Mouse (Mus musculus) forebrain, embryonic 16.5 days (tissue): ENCODE data around the gene Thsd7a. TPM values are rescaled to one million over a fixed set of nuclear protein-coding genes. Genes with fewer than 3 reads are reported as not detected.

Source experiments
- ATAC-seq: fragments of 200-750 bp; cut with Nextera tagmentation; 2 replicates; pipeline ENCODE4 v1.8.0; 2017; ENCODE audit warnings: mild to moderate bottlenecking, moderate library complexity
- H3K27ac ChIP-seq: fragments of 300-500 bp; sonication (generic); 2 replicates; pipeline ENCODE4 v1.5.1; 2014; ENCODE audit warnings: low read length, control low read depth
- H3K27me3 ChIP-seq: fragments of 300-500 bp; sonication (generic); replicated peaks from 2 replicates; pipeline ENCODE4 v1.6.1; 2014; ENCODE audit warnings: low read length; ENCODE audit not compliant: control insufficient read depth, insufficient read depth
- H3K36me3 ChIP-seq: fragments of 300-500 bp; sonication (generic); 2 replicates; pipeline ENCODE4 v1.6.1; 2014; ENCODE audit not compliant: control insufficient read depth, insufficient read depth
- H3K4me1 ChIP-seq: fragments of 300-500 bp; sonication (generic); replicated peaks from 2 replicates; pipeline ENCODE4 v1.6.1; 2014; ENCODE audit warnings: low read length; ENCODE audit not compliant: control insufficient read depth, insufficient read depth
- H3K4me2 ChIP-seq: fragments of 300-500 bp; sonication (generic); 2 replicates; pipeline ENCODE4 v1.6.1; 2014; ENCODE audit warnings: mild to moderate bottlenecking, low read length, control low read depth
- H3K4me3 ChIP-seq: fragments of 300-500 bp; sonication (generic); replicated peaks from 2 replicates; pipeline ENCODE4 v1.5.1; 2014; ENCODE audit warnings: mild to moderate bottlenecking, low read length, control low read depth
- H3K9ac ChIP-seq: fragments of 300-500 bp; sonication (generic); replicated peaks from 2 replicates; pipeline ENCODE4 v1.6.1; 2014; ENCODE audit warnings: low read depth, low read length, control low read depth
- H3K9me3 ChIP-seq: fragments of 300-500 bp; sonication (generic); 2 replicates; pipeline ENCODE4 v1.6.1; 2016; ENCODE audit warnings: low read length; ENCODE audit not compliant: control insufficient read depth
- WGBS: fragments of 180-500 bp; shearing (Covaris S2); extraction: QIAGEN DNeasy Blood & Tissue Kit; methylation state at CpG from one replicate; pipeline ENCODE4 v1.1.7; 2014; 5-methylcytosine and 5-hydroxymethylcytosine counted together
- polyA plus RNA-seq: library from polyadenylated mRNA; unstranded; fragments of >200 nt; fragmentation: Nextera tagmentation; extraction: Ambion mirVana; gene quantifications from 2 replicates; pipeline ENCODE4 v1.2.1, GENCODE M21; 2015

The Thsd7a gene
- 11.2 and 12.8 TPM in 2 replicates for polyA plus RNA-seq

DNA sequence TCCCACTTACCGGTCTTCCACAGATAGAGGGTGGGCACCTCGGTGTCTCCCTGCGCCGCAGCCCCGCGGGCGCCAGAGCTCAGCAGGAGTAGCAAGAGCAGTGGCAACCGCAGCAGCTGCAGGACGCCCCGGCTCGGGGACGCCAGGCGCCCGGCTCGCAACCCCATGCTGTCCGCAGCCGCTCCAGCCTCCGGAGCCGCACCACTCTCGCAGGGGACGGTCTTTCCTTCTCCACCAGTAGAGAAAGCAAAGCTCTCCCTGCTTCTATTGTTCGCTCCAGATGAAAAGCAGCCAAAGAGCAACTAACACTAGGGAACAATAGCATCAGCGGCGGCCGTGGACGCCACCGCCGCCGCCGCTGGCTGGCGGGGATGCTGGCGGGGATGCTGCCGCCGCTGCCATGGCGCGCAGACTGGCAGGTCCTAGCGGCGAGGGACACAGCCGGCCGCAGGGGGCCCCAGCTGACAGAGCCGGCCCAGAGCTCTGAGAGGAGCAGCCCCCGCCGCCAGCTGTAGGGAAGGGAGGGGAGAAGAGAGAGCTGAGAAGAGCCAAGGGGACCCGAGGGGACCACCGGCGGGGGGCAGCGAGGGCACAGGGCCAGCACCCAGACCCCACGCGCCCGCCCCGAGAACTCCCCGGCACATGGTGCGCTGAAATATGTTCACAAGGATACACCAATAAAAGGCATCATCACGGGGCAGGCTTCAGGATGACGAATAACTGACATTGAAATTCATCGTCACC is at the start of gene Thsd7a:
Gene Thsd7a, minus strand, starts transcription at position 624 of the 744 bp plus-strand sequence.
- Histone ChIP-seq H3K4me1 (peaks cover 12% of the 10 kb centered on the region), H3K9ac (peak within 1 kb of the TSS; percentile 83)
- ATAC-seq = peak; percentile 91

DNA sequence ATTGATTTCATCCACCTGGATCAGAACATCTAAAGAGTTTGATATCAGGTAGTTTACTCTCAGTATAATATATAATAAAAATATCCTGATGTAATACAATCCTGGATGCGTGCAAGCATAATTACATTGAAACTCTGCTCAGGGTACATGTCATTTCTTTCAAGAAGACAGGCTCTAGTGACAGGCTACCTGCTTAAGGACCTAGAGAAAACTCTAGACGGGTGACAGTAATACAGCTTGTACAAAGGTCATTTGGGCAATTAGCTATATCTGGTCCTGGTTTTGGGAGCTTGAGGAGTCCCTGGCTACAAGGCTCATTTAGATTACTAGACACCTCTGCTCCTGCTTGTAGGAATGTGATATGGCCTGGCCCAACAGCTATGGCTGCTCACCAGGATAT is 37.9 kb upstream of the Thsd7a start:
- Histone ChIP-seq H3K36me3 (no peaks in the 10 kb centered on the region), H3K4me2 (no peak overlapping the region), H3K27ac (no peak overlapping the region), H3K4me3 (no peak overlapping the region), H3K9me3 (no peaks in the 10 kb centered on the region), H3K4me1 (no peaks in the 10 kb centered on the region), H3K27me3 (no peaks in the 10 kb centered on the region), H3K9ac (no peak overlapping the region)
- 88% methylated on average over 2 of the region's 2 CpGs for WGBS
- ATAC-seq = no peak

More for the DNA sequence above, at the start of gene Thsd7a:
- under 1% methylated on average over 56 of the region's 56 CpGs for WGBS
- Histone ChIP-seq H3K4me3 (peak within 1 kb of the TSS; percentile 72), H3K4me2 (peak within 1 kb of the TSS; percentile 63), H3K9me3 (no peaks in the 10 kb centered on the region), H3K27me3 (no peaks in the 10 kb centered on the region), H3K27ac (peak within 1 kb of the TSS; percentile 87), H3K36me3 (no peaks in the 10 kb centered on the region)

DNA sequence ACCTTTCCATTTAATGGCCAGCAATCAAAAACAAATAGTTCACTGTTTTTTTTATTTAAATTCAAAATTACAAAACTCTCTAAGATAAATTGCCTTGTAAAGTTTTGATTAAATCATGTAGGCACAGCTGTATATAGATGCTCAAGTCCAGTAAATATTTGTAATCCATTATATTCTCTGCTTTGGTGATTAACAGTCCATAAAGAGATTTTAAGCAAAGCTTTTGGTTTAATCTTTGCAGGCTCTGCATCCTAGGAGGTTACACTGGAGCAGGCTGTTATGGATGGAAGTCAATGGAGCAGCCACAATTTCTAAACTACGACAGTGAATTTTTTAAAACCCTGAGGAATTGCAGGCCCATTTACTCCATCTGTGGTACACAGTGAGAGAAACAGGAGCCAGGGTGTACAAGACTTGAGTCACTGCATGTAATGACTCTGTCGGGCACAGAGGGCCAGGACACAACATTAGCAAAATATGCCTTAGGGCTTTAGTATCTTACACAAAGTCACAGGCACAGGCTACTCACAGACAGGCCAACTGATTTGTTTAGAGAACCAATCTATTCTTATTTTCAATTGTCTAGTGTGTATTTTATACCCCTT is 37.3 kb upstream of the Thsd7a start:
- no peaks in the 10 kb centered on the region for H3K27me3 ChIP-seq
- H3K9ac ChIP-seq = no peak overlapping the region
- no peaks in the 10 kb centered on the region for H3K9me3 ChIP-seq
- no peaks in the 10 kb centered on the region for H3K4me1 ChIP-seq
- WGBS = 72% methylated on average over 2 of the region's 2 CpGs
- no peak overlapping the region for H3K4me2 ChIP-seq
- no peaks in the 10 kb centered on the region for H3K36me3 ChIP-seq
- no peak overlapping the region for H3K27ac ChIP-seq
- H3K4me3 ChIP-seq = no peak overlapping the region
- ATAC-seq = no peak

DNA sequence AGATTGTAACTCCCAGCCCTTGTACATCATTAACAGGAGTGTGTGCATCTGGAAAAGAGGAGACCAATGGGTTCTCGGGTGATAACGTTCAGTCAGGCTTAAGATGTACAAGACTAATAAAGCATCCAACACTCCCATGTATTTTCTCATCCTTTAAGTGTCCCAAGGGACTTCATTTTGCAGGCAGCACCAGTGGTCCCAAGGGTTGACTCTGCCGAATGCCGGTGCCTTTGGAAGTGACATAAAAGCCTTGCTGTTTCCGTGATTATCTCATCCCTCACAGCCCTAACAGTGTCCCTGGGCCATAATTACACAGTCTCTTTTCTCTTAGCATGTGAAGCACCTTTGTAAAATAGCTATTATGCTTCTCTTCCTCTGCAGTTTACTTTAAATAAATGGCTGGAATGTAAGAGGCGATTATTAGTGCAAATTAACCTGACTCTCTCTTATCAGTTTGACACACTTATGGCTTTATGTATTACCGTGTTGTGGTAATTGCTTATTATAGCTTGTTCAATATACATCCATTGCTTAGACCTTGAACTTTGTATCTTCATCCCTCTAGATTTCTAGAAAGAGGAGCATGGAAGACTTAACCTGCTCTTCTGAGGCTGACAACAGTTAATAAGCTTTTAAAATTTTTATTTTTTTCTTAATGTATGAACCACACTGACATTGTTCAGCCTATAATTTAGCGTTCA is 35.9 kb upstream of the Thsd7a start:
- H3K4me2 ChIP-seq = no peak overlapping the region
- H3K9me3 ChIP-seq = no peaks in the 10 kb centered on the region; the same call in 1 of the 2 replicates
- H3K27me3 ChIP-seq = no peaks in the 10 kb centered on the region
- H3K4me1 ChIP-seq = no peaks in the 10 kb centered on the region
- 62% methylated on average over 8 of the region's 8 CpGs for WGBS
- H3K9ac ChIP-seq = no peak overlapping the region
- no peak for ATAC-seq
- no peak overlapping the region for H3K27ac ChIP-seq
- no peaks in the 10 kb centered on the region for H3K36me3 ChIP-seq
- H3K4me3 ChIP-seq = no peak overlapping the region

DNA sequence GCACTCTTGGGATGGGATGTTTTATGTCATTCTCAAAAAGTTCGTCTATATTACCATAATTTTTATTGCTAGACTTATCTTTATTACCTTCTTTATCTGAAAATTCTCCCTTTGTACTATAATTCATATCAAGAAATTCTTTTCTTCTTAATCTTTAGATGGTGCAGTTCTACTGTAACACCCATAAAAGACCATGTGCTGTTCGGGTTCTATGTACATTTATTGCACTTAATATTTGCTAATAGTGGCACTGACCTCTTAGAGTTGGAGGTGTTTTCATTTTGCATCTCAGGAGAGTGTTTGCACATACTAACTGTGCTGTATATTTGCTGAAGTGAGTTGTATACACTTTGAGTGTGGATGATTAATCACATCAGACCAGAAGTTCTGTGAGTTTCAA is 23.6 kb upstream of the Thsd7a start:
- H3K27me3 ChIP-seq = no peaks in the 10 kb centered on the region
- H3K36me3 ChIP-seq = no peaks in the 10 kb centered on the region
- H3K9me3 ChIP-seq = no peaks in the 10 kb centered on the region
- ATAC-seq = no peak
- no peak overlapping the region for H3K4me2 ChIP-seq
- no peak overlapping the region for H3K9ac ChIP-seq
- H3K4me3 ChIP-seq = no peak overlapping the region
- H3K4me1 ChIP-seq = no peaks in the 10 kb centered on the region
- WGBS = 89% methylated on average over 2 of the region's 2 CpGs
- H3K27ac ChIP-seq = no peak overlapping the region

DNA sequence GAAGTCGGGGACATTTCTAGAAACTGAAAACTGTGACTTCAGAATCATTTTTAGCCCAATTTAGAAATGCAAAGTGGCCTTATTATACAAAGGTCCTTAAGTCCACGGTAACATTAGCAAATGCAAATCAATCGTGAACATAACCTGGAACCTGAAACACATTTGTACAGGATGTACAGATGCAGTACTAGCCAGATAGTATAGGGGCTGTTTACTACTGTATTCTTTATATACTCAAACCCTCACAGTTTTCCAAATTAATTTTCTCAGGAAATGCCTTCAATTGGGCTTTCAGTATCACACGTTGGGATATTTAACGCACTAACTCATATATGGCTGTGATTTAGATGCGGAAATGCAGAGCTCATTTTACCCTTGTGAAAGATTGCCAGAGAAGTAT is 16.0 kb upstream of the Thsd7a start:
- Histone ChIP-seq H3K9ac (no peak overlapping the region), H3K27ac (no peak overlapping the region), H3K4me1 (no peaks in the 10 kb centered on the region), H3K36me3 (no peaks in the 10 kb centered on the region), H3K9me3 (no peaks in the 10 kb centered on the region), H3K27me3 (no peaks in the 10 kb centered on the region), H3K4me2 (no peak overlapping the region), H3K4me3 (no peak overlapping the region)
- no peak for ATAC-seq
- 75% methylated on average over 6 of the region's 6 CpGs for WGBS

DNA sequence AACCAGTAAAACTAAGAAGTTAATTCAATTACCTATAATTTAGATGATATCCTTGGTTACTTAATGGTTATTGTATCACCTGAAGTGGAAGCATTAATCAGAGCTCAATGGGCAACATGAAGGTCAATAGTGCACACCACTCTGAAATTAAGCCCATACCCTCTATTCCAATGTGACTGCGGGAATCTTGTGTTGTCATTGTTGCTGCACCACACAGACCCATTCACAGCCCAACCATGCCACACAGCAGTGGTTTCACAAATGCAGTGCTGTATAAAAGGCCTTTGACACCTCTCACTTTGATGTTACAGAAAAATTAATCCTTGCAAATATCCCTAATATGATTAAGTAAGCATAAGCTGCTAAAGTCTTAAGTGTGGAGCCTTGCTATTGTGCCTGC is 15.4 kb upstream of the Thsd7a start:
- H3K27me3 ChIP-seq = no peaks in the 10 kb centered on the region
- ATAC-seq = no peak
- no peaks in the 10 kb centered on the region for H3K36me3 ChIP-seq
- no peak overlapping the region for H3K9ac ChIP-seq
- H3K27ac ChIP-seq = no peak overlapping the region
- no peak overlapping the region for H3K4me3 ChIP-seq
- WGBS = 46% methylated on average over 1 of the region's 1 CpGs
- no peaks in the 10 kb centered on the region for H3K9me3 ChIP-seq
- H3K4me1 ChIP-seq = no peaks in the 10 kb centered on the region
- H3K4me2 ChIP-seq = no peak overlapping the region

DNA sequence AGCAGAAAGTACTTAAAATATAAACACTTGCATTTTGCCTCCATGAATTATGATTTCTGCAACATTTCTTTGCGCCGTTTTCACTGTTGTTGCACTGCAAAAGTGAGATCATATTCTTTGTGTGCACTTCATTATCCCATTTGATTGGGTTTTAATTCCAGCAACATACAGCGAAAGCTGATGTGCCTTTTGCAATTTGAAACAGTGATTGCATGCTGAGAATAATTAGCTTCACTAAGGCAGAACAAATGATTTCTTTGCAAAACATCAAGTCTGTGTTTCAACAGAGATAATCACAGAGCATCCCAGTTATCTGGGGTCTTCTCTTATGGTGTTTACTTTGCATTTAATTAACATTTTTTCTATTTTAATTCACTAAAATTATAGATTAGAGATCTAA is 14.6 kb upstream of the Thsd7a start:
- no peak overlapping the region for H3K27ac ChIP-seq
- 75% methylated on average over 3 of the region's 3 CpGs for WGBS
- no peaks in the 10 kb centered on the region for H3K9me3 ChIP-seq
- no peak overlapping the region for H3K4me2 ChIP-seq
- no peak for ATAC-seq
- H3K4me1 ChIP-seq = no peaks in the 10 kb centered on the region
- H3K36me3 ChIP-seq = no peaks in the 10 kb centered on the region
- H3K9ac ChIP-seq = no peak overlapping the region
- no peaks in the 10 kb centered on the region for H3K27me3 ChIP-seq
- H3K4me3 ChIP-seq = no peak overlapping the region

DNA sequence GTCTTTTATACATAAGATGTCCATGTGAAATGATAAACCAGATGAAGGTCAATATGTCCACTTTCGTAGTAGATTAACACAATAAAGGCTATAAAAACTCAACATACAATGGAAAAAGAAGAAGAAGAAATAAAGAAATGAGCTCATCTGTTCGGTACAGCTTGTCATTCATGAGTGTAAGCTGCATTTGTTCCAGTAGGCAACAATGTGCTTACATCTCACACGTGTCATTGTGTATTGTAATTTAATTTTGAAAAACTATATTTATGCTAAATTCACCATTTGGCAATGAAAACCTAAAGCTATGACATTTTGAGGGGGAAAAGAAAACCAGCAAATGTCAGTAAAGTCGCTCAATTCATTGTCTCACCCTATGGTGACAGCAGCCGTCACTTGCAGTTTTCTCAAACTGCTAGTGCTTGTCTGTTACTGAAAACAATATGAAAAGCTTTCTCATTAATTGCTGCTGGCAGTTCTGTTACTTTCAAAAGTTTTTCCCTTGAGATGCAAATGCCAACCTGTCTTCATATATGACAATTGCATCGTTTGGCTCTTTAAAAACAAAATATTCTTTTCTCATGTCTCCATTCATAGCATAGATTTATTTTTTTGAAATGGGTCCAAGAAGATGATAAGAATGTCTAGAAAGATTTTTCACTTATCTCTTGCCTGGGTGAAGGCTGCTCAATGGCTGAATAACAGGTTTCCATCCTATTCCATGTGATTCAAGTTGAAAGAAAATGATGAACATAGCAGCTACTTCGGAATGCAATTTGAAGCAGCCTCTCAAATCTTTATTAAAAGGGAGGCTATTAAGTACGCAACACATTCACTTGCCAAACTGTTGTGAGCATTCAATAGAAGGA is 10.4 kb upstream of the Thsd7a start:
- no peaks in the 10 kb centered on the region for H3K4me1 ChIP-seq
- no peaks in the 10 kb centered on the region for H3K36me3 ChIP-seq
- H3K27me3 ChIP-seq = no peaks in the 10 kb centered on the region
- H3K9ac ChIP-seq = no peak overlapping the region
- H3K4me2 ChIP-seq = no peak overlapping the region
- H3K9me3 ChIP-seq = peaks cover 4% of the 10 kb centered on the region; the same call in 1 of the 2 replicates
- WGBS = 56% methylated on average over 8 of the region's 8 CpGs
- no peak overlapping the region for H3K4me3 ChIP-seq
- peak; percentile 63 for ATAC-seq
- H3K27ac ChIP-seq = no peak overlapping the region
